Mouse (Mus musculus): ENCODE measurements around the gene Arntl2. TPM values are rescaled to one million over a fixed set of nuclear protein-coding genes. Genes with fewer than 3 reads are reported as not detected.
"Not testable (repeated sequence)": the region's sequence is repeated elsewhere in the genome, so short reads cannot be mapped to it uniquely, and the experiment has no call there.

The Arntl2 gene
- total RNA-seq (2021), result 1 to 10 TPM in 1 of 2 experiments, under 1 TPM in 1; 0.78 to 1.0 TPM

- intact Hi-C loops (cut with DNase I), result no loop called here
- DNase-seq, result peak; percentile 76 to 77
Observed at GRCm38 (mm10) chr6:146795924-146796545, at the start of gene Arntl2. Gene Arntl2 (plus strand): TSS chr6:146796055.

GRCm38 (mm10) chr6:146746577-146746976 lies 49.3 kb upstream of the Arntl2 start:
- DNase-seq, result no peak
- intact Hi-C loops (cut with DNase I), result no loop called here

GRCm38 (mm10) chr6:146747057-146747456 lies 48.8 kb upstream of the Arntl2 start:
- DNase-seq, result no peak
- intact Hi-C loops (cut with DNase I), result no loop called here

GRCm38 (mm10) chr6:146748271-146748670 lies 47.6 kb upstream of the Arntl2 start:
- no peak for DNase-seq
- intact Hi-C loops (cut with DNase I), result no loop called here

DNA sequence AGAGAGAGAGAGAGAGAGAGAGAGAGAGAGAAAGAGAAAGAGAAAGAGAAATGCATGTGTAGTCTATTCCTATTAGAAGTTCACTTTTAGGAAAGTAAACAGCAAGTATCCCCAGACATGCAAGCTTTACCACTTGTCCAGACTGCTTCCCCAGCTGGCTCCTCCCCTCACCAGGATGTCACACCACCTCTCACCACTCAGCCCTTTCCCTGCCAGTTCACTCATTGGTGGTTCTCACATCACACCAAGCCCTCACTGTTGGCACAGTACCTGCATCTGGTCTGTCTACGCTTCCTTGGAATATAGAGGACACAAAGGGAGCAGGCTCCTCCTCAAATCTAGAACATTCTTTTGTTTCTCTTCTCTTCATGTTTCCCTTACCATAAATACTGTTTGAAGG lies 44.2 kb upstream of the Arntl2 start:
- no peak for DNase-seq

DNA sequence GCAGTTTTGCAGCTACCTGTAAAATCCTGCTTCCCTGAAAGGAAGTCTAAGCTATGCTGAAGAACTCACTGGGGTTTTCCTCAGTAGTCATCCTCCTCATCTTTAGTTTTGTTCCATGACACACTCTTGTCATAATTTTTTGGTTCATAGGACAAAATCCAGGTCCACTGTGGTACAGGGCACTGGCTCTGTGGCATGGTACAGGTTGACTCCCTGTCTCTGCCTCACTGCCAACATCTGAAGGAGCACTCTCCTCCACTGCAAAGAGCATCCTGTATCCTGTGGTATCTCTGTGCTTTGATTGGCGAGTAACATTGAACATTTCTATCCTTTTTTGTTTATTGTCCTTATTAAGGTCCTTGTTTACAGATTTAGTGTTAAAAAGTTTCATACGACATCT lies 43.7 kb upstream of the Arntl2 start:
- no peak for DNase-seq
- intact Hi-C loops (cut with DNase I), result no loop called here

More for the DNA sequence above, 44.2 kb upstream of the Arntl2 start:
- intact Hi-C loops (cut with DNase I), result no loop called here

- intact Hi-C loops (cut with DNase I), result no loop called here
- DNase-seq, result no peak
Observed at GRCm38 (mm10) chr6:146752612-146753011, 43.2 kb upstream of the Arntl2 start.

DNA sequence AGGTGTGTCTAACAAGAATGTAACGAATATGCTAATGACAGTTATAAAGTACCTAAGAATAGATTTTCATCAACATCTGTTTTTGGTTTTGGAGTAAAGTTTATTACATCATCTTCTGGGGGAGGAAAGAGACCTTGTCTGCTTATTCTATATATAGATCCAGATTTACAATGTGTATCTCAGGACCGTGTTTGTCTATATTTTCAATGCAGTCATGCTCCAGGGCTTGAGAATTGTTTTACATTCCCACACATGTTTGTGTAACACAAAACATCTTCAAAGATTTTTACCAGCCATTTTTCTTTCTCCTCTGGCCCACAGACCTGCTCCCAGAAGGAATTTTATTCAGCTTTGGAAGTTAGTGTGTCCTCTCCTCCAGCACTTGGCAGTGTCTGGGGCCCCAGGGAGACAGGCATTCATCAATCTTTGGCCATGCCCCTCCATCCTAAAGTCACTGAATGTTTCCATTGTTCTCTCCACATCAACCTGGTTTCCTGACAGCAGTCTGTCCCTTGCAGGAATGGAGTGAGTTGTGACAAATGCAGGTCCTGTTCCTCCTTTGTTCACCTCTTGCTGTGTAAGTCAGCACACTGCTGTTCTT lies 42.2 kb upstream of the Arntl2 start:
- DNase-seq, result no peak
- intact Hi-C loops (cut with DNase I), result no loop called here

- intact Hi-C loops (cut with DNase I), result no loop called here
- DNase-seq, result no peak
Observed at GRCm38 (mm10) chr6:146755136-146755535, 40.7 kb upstream of the Arntl2 start.

DNA sequence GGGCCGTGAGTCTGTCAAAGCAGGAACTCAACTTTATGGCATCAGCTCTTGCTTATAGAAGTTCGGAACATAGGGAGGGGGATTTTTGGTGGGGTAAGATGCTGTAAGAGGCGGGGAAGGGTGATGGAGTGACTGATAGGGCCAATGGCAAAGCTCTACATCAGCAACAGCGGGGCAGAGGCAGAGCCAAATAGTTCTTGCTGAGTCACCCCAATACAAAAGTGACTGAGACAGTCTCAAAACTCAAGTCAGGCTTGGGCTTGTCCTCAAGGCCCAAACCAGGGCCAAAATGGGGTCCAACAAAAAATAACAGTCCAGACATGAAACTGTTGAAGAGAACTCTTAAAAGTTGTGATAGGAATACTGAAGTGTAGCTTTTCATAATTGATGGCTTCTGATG lies 40.2 kb upstream of the Arntl2 start:
- DNase-seq, result no peak
- intact Hi-C loops (cut with DNase I), result no loop called here

- no peak for DNase-seq
- intact Hi-C loops (cut with DNase I), result no loop called here
Observed at GRCm38 (mm10) chr6:146759027-146759426, 36.8 kb upstream of the Arntl2 start.

GRCm38 (mm10) chr6:146760022-146760421 lies 35.8 kb upstream of the Arntl2 start:
- no peak for DNase-seq
- intact Hi-C loops (cut with DNase I), result loop anchor here (5.0 kb wide), 1 partner anchor 33 kb away; no protein-coding TSS in a partner anchor

DNA sequence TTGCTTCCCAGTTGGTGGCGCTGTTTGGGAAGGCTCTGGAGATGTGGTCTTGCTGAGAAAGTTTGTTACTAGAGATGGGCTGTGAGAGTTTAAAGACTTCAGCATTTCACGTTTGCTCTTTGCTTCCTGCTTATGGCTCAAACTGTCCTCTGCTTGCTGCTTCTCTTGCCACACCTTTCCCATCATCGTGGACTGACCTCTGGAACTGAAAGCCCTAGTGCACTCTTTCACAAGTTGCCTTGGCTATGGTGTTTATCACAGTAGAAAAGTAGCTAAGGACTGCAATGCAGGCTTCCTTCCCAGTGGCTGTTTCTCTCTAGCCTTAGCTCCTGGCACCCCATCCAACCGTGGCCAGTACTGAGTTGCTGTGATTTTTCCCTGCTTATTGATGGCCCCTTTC lies 35.1 kb upstream of the Arntl2 start:
- no peak for DNase-seq
- intact Hi-C loops (cut with DNase I), result loop anchor here (5.0 kb wide), 1 partner anchor 33 kb away; no protein-coding TSS in a partner anchor

GRCm38 (mm10) chr6:146762264-146762898 lies 33.5 kb upstream of the Arntl2 start:
- intact Hi-C loops (cut with DNase I), result loop anchor here (1.0 to 5.0 kb wide), 2 partner anchors 35 to 102 kb away; no protein-coding TSS in a partner anchor
- peak; percentile 17 to 24 for DNase-seq

DNA sequence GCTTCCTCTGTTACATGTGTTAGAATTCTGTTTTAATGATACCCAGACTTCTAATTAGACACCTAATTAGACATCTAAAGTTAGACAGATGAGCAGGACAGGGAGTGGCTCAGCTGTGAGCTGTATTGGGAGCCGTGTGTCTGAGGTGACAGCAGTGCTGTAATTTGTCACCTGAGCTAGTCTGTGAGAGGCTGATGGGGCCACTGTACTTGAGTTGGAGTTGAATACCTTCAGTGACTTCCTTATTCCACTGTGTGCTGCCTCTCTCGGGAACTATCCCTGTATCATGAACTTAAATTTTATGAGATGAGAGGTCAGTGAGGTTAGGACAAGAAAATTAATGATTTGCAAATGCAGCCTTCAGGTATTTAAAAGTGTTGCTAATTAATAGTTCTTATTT lies 31.3 kb upstream of the Arntl2 start:
- intact Hi-C loops (cut with DNase I), result loop anchor here (5.0 kb wide), 1 partner anchor 37 kb away; no protein-coding TSS in a partner anchor
- DNase-seq, result no peak

DNA sequence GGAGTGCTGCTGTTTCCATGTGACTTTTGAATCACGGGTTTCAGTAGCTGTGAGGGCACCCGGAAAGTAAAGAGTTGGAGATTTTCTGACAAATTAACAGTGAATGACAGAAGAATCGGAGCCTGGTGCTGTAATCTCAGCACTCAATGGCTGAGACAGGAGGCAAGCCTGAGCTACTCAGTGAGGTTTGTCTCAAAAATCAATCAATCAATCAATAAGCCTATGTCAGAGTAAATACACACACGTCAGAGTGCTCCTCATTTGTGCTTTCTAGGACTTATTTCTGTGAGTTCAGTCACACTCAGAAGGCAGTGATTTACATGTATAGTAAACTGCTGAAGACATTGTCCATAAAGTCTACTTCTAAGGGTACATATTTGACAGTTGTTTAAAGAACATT lies 30.6 kb upstream of the Arntl2 start:
- intact Hi-C loops (cut with DNase I), result no loop called here
- DNase-seq, result no peak

DNA sequence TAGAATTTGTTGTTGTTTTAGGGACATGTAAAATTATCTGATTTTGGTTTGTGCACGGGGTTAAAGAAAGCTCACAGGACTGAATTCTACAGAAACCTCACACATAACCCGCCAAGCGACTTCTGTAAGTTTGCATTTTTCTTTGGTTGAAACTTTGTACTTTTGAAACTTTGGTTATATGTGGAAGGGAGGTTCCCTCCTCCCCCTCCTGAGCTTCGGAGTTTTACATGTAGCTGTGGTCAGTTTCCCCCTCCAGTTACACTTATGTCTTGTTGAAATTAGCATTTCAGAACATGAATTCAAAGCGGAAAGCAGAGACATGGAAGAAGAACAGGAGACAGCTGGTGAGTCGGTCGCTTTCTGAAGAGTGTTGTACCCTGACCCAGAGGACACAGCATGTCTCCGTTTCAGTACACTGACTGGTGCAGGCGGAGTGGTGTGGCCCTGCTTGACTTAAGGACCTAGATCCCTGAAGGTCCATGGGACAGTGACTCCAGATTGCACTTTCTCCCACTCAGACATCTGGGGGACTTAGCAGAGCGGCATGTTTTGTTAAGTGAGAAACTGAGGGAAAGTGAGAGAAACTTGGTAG lies 26.9 kb upstream of the Arntl2 start:
- intact Hi-C loops (cut with DNase I), result no loop called here
- no peak for DNase-seq

DNA sequence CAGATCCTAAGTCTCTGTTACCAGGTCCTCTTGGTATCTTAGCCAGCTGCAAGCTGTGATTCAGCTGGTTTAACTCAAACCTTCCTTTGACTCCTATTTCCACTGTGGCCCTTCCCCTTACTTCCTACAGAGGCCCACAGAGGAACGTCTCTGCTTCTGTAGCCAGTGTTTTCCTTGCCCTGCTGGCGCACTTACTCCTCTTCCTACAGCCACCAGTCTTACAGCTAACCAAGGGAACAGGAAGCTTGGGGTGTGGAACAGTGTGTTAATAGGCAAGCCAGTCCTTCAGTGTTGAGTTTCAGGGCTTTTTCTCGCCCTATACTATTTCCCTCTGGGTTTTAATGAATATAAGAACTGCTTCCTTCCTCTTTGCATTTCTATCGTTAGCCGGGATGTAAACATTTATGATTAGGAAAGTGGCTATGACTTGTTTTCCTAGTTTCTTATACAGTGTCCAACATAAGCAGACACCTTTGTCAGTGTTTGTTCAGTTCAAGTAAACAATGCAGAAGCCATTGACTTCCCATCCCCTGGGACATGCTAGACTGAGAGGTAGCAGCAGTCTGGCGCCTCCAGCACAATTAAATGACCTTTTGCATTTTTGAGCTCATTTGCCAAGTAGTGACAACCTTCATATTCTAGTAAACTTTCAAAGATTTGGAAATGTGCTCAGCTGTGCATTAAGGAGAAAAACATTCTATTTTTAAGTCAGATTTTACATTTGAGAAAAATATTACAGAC lies 25.7 kb upstream of the Arntl2 start:
- intact Hi-C loops (cut with DNase I), result no loop called here
- peak in 1 of 2 experiments; percentile 23 for DNase-seq

DNA sequence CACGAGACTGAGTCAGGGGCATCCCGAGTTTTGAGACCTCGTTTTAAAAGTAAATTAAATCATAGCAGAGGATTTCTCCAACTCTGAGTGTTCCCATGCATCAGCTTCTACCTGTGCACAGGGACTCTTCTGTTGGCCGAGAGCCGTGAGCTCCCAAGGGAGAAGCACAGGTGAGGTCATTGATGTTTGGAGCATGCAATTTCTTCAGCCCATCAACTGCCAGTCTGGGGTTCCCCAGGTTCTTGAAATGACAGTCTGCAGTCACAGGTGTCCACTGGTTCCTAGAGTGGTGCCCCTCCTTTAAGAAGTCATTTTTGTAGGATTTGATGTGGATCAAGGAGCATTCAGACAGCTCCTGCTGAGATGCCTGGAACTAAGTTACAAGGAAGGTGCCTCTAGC lies 25.0 kb upstream of the Arntl2 start:
- intact Hi-C loops (cut with DNase I), result no loop called here
- DNase-seq, result no peak

DNA sequence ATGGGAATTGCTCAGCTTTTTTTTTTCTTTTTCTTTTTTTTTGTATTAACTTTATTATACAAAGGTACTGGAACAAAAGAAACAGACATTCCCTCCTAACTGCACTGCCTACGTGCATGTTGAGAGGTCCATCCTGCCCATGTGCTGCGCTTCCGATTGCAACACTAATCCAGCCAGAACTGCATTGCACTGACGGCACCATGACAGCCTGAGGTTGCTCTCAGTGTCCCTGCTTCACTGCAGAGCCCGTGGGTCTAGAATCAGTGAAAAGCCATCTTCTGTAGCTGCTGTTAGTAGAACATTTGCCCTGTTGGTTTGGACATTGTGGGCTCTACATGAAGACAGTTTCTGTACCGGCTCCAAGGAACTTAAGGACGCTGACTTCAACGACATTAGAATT lies 20.0 kb upstream of the Arntl2 start:
- intact Hi-C loops (cut with DNase I); DNase-seq: not testable (repeated sequence)
